Mouse (Mus musculus) liver, postnatal 0 days (tissue): ENCODE results near the gene Pgam2. TPM values are rescaled to one million over a fixed set of nuclear protein-coding genes. Genes with fewer than 3 reads are reported as not detected.

ENCODE experiments used
- ATAC-seq: fragments of 200-750 bp; cut with Nextera tagmentation; 2 replicates; pipeline ENCODE4 v1.8.0; 2017; ENCODE audit warnings: mild to moderate bottlenecking, moderate library complexity
- DNase-seq: peaks from one replicate; pipeline ENCODE4 v3.0.0-alpha.2; 2016
- H3K27ac ChIP-seq: fragments of 300-500 bp; sonication (generic); 2 replicates; pipeline ENCODE4 v1.5.1; 2014; ENCODE audit warnings: antibody characterized with exemption, moderate library complexity, mild to moderate bottlenecking, low read depth
- H3K27me3 ChIP-seq: fragments of 300-500 bp; sonication (generic); 2 replicates; pipeline ENCODE4 v1.6.1; 2014; ENCODE audit warnings: low read length, control low read depth, mixed read lengths; ENCODE audit not compliant: insufficient read depth
- H3K36me3 ChIP-seq: fragments of 300-500 bp; sonication (generic); replicated peaks from 2 replicates; pipeline ENCODE4 v1.6.1; 2014; ENCODE audit warnings: mild to moderate bottlenecking, control low read depth, low read length, moderate library complexity, mixed read lengths; ENCODE audit not compliant: insufficient read depth
- H3K4me1 ChIP-seq: fragments of 300-500 bp; sonication (generic); 2 replicates; pipeline ENCODE4 v1.6.1; 2014; ENCODE audit warnings: antibody characterized with exemption, mild to moderate bottlenecking, control low read depth; ENCODE audit not compliant: insufficient read depth
- H3K4me2 ChIP-seq: fragments of 300-500 bp; sonication (generic); 2 replicates; pipeline ENCODE4 v1.6.1; 2014; ENCODE audit warnings: low read depth, mild to moderate bottlenecking, low read length, moderate library complexity, mixed read lengths
- H3K4me3 ChIP-seq: fragments of 300-500 bp; sonication (generic); 2 replicates; pipeline ENCODE4 v1.5.1; 2014; ENCODE audit warnings: low read depth, low read length
- H3K9ac ChIP-seq: fragments of 300-500 bp; sonication (generic); replicated peaks from 2 replicates; pipeline ENCODE4 v1.6.1; 2014; ENCODE audit warnings: mild to moderate bottlenecking, moderate library complexity
- H3K9me3 ChIP-seq: fragments of 300-500 bp; sonication (generic); 2 replicates; pipeline ENCODE4 v1.6.1; 2016; ENCODE audit warnings: mild to moderate bottlenecking, control low read depth, low read length, mixed read lengths
- CTCF ChIP-seq: sonication (generic); IDR thresholded peaks from 2 replicates; pipeline ENCODE4 v1.5.1; 2016; ENCODE audit warnings: antibody characterized with exemption, low read depth
- EP300 ChIP-seq: IDR thresholded peaks from 2 replicates; pipeline ENCODE4 v1.6.1; 2016; ENCODE audit warnings: antibody characterized with exemption, low read depth, mild to moderate bottlenecking
- WGBS: fragments of 180-500 bp; shearing (Covaris S2); extraction: QIAGEN DNeasy Blood & Tissue Kit; methylation state at CpG from one replicate; pipeline ENCODE4 v1.1.7; 2014; ENCODE audit not compliant: insufficient replicate concordance; 5-methylcytosine and 5-hydroxymethylcytosine counted together
- polyA plus RNA-seq: library from polyadenylated mRNA; unstranded; fragments of >200 nt; fragmentation: Nextera tagmentation; extraction: Ambion mirVana; gene quantifications from 2 replicates; pipeline ENCODE4 v1.2.1, GENCODE M21; 2015

Gene Pgam2
- polyA plus RNA-seq, 1 experiment from 2014 or later, result 1.1 TPM

GRCm38 (mm10) chr11:5846639-5847345, 43.3 kb upstream of the Pgam2 start:
- ATAC-seq (no peak), DNase-seq (no peak)
- Histone ChIP-seq H3K4me3 (no peak overlapping the region), H3K27me3 (no peaks in the 10 kb centered on the region), H3K9ac (no peak overlapping the region), H3K4me1 (no peaks in the 10 kb centered on the region; the same call in 1 of the 2 replicates), H3K9me3 (no peaks in the 10 kb centered on the region), H3K4me2 (no peak overlapping the region), H3K27ac (0 out of 2 replicates have a peak overlapping the region, but pooled peaks have one; percentile 11), H3K36me3 (no peaks in the 10 kb centered on the region)
- 46% methylated on average over 7 of the region's 7 CpGs for WGBS
- TF ChIP-seq EP300 (no peak), CTCF (no peak)

- ATAC-seq (no peak), DNase-seq (no peak)
- H3K4me3 ChIP-seq, result no peak overlapping the region
- TF ChIP-seq EP300 (no peak), CTCF (no peak)
- no peaks in the 10 kb centered on the region for H3K36me3 ChIP-seq
- no peaks in the 10 kb centered on the region for H3K27me3 ChIP-seq
- no peak overlapping the region for H3K27ac ChIP-seq
- H3K4me2 ChIP-seq, result no peak overlapping the region
- H3K9me3 ChIP-seq, result no peaks in the 10 kb centered on the region
- 79% methylated on average over 3 of the region's 3 CpGs for WGBS
- H3K9ac ChIP-seq, result no peak overlapping the region
- peaks cover 2% of the 10 kb centered on the region; the same call in 1 of the 2 replicates for H3K4me1 ChIP-seq
These were observed 39.6 kb upstream of the Pgam2 start for GRCm38 (mm10) chr11:5843131-5843530.

- ATAC-seq, result no peak
- H3K4me3 ChIP-seq, result no peak overlapping the region
- H3K27me3 ChIP-seq, result no peaks in the 10 kb centered on the region
- H3K4me1 ChIP-seq, result peaks cover 10% of the 10 kb centered on the region; the same call in 1 of the 2 replicates
- WGBS, result 92% methylated on average over 2 of the region's 2 CpGs
- no peak for DNase-seq
- H3K4me2 ChIP-seq, result no peak overlapping the region
- no peak overlapping the region for H3K9ac ChIP-seq
- no peak for TF ChIP-seq EP300
- no peak for TF ChIP-seq CTCF
- no peaks in the 10 kb centered on the region for H3K36me3 ChIP-seq
- H3K27ac ChIP-seq, result no peak overlapping the region
- no peaks in the 10 kb centered on the region for H3K9me3 ChIP-seq
These were observed 38.2 kb upstream of the Pgam2 start for GRCm38 (mm10) chr11:5841751-5842150.

DNA sequence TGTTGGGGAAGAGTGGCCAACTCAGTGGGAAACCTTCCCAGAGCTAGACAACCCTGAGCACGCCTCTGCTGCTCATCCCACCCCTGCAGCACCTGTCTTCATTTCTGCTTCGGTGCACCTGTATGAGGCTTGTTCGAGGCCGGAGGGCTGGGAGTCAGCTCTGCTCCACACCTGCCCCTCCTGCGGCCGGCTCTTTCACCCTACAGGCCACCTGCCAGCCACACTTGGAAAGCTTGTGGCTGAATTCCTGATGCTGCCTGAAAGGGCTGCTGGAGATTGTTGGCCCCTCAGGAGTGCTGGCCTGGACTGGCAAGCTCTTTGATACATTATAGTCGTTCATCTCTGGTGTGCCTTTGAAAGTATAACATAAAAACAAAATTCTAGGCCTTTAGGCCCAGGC, 36.8 kb upstream of the Pgam2 start:
- no peaks in the 10 kb centered on the region for H3K36me3 ChIP-seq
- no peak overlapping the region for H3K27ac ChIP-seq
- no peak overlapping the region for H3K9ac ChIP-seq
- ATAC-seq, result no peak
- no peak for DNase-seq
- TF ChIP-seq CTCF, result no peak
- TF ChIP-seq EP300, result no peak
- H3K27me3 ChIP-seq, result no peaks in the 10 kb centered on the region
- peaks cover 14% of the 10 kb centered on the region; the same call in 1 of the 2 replicates for H3K4me1 ChIP-seq
- H3K4me2 ChIP-seq, result no peak overlapping the region
- H3K4me3 ChIP-seq, result no peak overlapping the region
- 82% methylated on average over 7 of the region's 7 CpGs for WGBS
- no peaks in the 10 kb centered on the region for H3K9me3 ChIP-seq

DNA sequence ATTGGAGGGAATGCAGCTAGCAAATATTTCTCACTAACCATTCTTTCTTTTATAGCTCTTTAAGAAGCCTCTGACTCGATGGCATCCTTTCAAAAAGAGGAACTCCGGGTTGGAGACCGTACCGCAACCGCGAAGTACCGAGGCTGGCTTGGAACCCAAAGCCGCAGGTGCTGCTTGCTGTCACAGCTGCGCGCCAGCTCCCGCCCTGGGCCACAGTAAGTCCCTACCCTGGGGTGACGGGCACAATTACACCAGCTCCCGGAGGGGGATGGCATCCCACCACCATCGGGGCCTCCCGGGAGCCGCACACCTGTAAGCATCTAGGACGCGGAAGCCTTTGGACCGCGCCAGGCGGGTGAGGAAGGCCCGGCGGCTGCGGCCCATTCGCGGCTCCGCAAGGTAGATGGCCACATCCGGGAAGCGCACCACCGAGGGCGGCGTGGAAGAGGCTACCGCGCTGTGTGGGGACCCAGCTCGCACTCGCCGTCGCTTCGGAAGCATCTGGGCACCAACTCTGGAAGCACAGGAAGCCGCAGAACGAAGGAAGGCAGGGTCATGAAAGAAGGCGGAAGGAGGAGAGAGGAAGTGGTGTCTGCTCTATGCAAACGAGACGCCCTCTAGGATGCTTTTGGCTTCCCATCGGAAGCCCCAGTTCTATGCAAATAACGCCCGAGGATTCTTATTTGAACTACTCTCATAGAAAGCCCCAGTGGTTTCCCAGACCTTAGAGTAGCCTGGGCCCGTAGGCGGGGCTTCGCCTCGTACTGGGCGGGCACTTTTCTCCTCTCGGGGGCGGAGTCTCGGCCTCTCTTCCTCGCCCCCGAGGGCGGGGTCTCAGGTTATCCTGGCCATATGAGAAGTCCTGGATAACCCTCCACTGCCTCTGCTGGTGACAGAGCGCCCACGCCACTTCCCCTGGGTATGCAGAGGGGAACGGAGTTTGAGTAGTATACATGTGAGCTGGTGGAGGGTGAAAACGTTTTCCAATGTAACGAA, 34.0 kb upstream of the Pgam2 start, which contains the start of gene Polm:
TSS of gene Polm (minus strand) at position 766 of the 996 bp plus-strand sequence.
- Histone ChIP-seq H3K4me3 (peak within 1 kb of the TSS; percentile 70), H3K9ac (peak within 1 kb of the TSS; percentile 78), H3K9me3 (no peaks in the 10 kb centered on the region), H3K4me1 (peaks cover 14% of the 10 kb centered on the region; the same call in 1 of the 2 replicates), H3K27ac (peak within 1 kb of the TSS; percentile 84), H3K36me3 (peaks cover 6% of the 10 kb centered on the region; the same call in 1 of the 2 replicates), H3K4me2 (peak within 1 kb of the TSS; percentile 94), H3K27me3 (no peaks in the 10 kb centered on the region)
- ATAC-seq, result peak; percentile 94
- TF ChIP-seq EP300 (peak; percentile 33; the same call in 1 of the 2 replicates), CTCF (peak; percentile 79)
- 2% methylated on average over 63 of the region's 63 CpGs for WGBS
- peak; percentile 94 for DNase-seq

GRCm38 (mm10) chr11:5836126-5836525, 32.6 kb upstream of the Pgam2 start:
- no peak overlapping the region for H3K4me3 ChIP-seq
- H3K27ac ChIP-seq, result no peak overlapping the region
- H3K9ac ChIP-seq, result no peak overlapping the region
- peak; percentile 52 for TF ChIP-seq CTCF
- TF ChIP-seq EP300, result no peak
- H3K4me2 ChIP-seq, result no peak overlapping the region
- WGBS, result 58% methylated on average over 1 of the region's 1 CpGs
- H3K4me1 ChIP-seq, result peaks cover 17% of the 10 kb centered on the region; the same call in 1 of the 2 replicates
- DNase-seq (peak; percentile 40), ATAC-seq (no peak)
- H3K27me3 ChIP-seq, result no peaks in the 10 kb centered on the region
- H3K9me3 ChIP-seq, result no peaks in the 10 kb centered on the region
- H3K36me3 ChIP-seq, result peaks cover 15% of the 10 kb centered on the region
